Mouse (Mus musculus): ENCODE data around the gene Acacb. TPM values are rescaled to one million over a fixed set of nuclear protein-coding genes. Genes with fewer than 3 reads are reported as not detected.
A peak's percentile ranks its signal among the peaks of the same experiment; 100 is the strongest.

Gene Acacb
- polyA plus RNA-seq, 1 experiment = 3.0 TPM

DNA sequence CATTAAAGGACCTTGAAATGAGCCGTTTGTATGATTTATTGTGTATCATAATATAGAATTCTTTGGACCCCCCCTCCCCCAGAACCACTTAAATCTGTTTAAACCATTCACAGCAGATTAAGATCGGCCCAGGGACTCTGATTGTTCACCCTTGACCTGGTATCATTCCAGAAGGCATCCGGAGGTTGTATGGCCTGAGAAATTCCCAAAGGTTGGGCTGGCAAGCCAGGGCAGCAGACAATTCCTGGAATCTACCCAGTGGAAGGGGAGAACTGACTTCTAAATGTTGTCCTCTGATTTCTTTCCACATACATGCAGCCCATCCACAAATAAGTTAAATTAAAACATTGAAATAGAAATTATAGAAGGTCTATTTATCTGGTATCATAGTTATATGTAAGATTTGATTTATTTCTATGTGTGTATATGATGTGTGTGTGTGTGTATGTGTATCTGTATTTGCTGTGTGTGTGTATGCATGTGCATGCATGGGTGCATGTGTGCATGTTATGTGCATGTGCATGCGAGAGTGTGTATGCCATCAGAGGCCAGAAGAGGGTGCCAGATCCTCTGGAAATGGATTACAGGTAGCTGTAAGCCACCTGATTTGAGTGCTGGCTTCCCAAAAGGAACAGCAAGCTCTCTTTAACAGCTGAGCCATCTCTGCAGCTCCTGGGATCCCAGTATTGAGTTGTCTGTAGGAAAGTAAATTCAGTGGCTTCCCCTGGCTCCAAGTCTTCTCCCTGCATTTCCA is 31.8 kb downstream of the Acacb start:
- Histone ChIP-seq H3K4me3 (ENCODE audit: control insufficient read depth, low read depth, low read length) (no peak overlapping the region), H3K4me1 (ENCODE audit: control insufficient read depth, insufficient read depth, low read length) (peaks cover 10% of the 10 kb centered on the region), H3K27me3 (ENCODE audit: control insufficient read depth, insufficient read depth, low read length) (no peaks in the 10 kb centered on the region), H3K36me3 (ENCODE audit: control insufficient read depth, insufficient read depth, low read length) (no peaks in the 10 kb centered on the region), H3K27ac (ENCODE audit: control insufficient read depth, insufficient read depth, low read depth, low read length) (no peak overlapping the region)
- no peak for TF ChIP-seq POLR2A (IDR thresholded peaks at IDR 0.05; ENCODE audit: control insufficient read depth, low read depth, low read length)
- TF ChIP-seq CTCF (IDR thresholded peaks at IDR 0.05; ENCODE audit: control insufficient read depth, insufficient read depth, insufficient replicate concordance, low read depth, low read length) = no peak

DNA sequence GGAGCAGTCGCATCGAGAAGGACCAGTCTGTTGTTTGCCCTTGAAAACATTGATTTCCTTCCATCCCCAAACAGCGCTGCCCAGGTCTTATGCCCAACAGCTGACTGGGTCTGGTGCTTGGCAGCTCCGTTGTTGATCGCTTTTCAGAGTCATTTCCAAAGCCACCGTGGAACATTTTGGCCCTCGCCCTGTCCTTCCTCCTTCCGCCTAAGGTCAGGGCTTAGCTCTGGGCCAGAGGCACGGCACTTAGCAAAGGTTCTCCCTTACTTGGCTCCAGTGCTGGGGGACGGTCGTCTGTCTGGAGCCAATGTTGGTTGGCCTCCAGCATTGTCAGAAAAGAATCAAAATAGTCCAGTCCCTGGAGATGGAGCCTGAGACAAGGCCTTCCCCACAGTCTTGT is 33.2 kb downstream of the Acacb start:
- TF ChIP-seq POLR2A (IDR thresholded peaks at IDR 0.05; ENCODE audit: control insufficient read depth, low read depth, low read length) (no peak), CTCF (IDR thresholded peaks at IDR 0.05; ENCODE audit: control insufficient read depth, insufficient read depth, insufficient replicate concordance, low read depth, low read length) (no peak)

DNA sequence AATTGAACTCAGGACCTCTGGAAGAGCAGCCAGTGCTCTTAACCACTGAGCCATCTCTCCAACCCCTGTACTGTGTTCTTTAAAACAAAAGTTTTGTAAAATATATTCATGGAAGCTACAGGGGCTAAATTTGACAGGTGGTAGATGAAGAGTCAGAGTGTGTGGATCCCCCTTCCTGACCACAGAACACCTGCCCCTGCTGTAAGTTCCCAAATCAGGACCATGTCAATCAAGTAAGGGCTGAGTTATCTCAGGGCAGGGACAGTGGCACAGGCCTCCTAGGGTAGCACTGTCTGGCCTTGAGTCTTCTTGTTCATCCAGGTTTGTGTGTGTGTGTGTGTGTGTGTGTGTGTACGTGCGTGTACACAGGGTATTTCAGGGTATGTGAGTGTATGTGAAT is 37.2 kb downstream of the Acacb start:
- TF ChIP-seq POLR2A (IDR thresholded peaks at IDR 0.05; ENCODE audit: control insufficient read depth, low read depth, low read length) (no peak), CTCF (IDR thresholded peaks at IDR 0.05; ENCODE audit: control insufficient read depth, insufficient read depth, insufficient replicate concordance, low read depth, low read length) (no peak)
- Histone ChIP-seq H3K4me1 (ENCODE audit: control insufficient read depth, insufficient read depth, low read length) (no peaks in the 10 kb centered on the region), H3K27me3 (ENCODE audit: control insufficient read depth, insufficient read depth, low read length) (no peaks in the 10 kb centered on the region), H3K4me3 (ENCODE audit: control insufficient read depth, low read depth, low read length) (no peak overlapping the region), H3K36me3 (ENCODE audit: control insufficient read depth, insufficient read depth, low read length) (no peaks in the 10 kb centered on the region), H3K27ac (ENCODE audit: control insufficient read depth, insufficient read depth, low read depth, low read length) (no peak overlapping the region)

More for the DNA sequence above, 33.2 kb downstream of the Acacb start:
- H3K36me3 ChIP-seq (ENCODE audit: control insufficient read depth, insufficient read depth, low read length) = no peaks in the 10 kb centered on the region
- H3K27me3 ChIP-seq (ENCODE audit: control insufficient read depth, insufficient read depth, low read length) = no peaks in the 10 kb centered on the region
- H3K27ac ChIP-seq (ENCODE audit: control insufficient read depth, insufficient read depth, low read depth, low read length) = peak overlapping the region; percentile 34; the same call in 1 of the 2 replicates
- H3K4me3 ChIP-seq (ENCODE audit: control insufficient read depth, low read depth, low read length) = no peak overlapping the region
- H3K4me1 ChIP-seq (ENCODE audit: control insufficient read depth, insufficient read depth, low read length) = peaks cover 7% of the 10 kb centered on the region

- no peak overlapping the region for H3K4me3 ChIP-seq (ENCODE audit: control insufficient read depth, low read depth, low read length)
- H3K4me1 ChIP-seq (ENCODE audit: control insufficient read depth, insufficient read depth, low read length) = no peaks in the 10 kb centered on the region
- TF ChIP-seq POLR2A (IDR thresholded peaks at IDR 0.05; ENCODE audit: control insufficient read depth, low read depth, low read length) = no peak
- 0 out of 2 replicates have a peak, but pooled peaks have one; percentile 9 for TF ChIP-seq CTCF (IDR thresholded peaks at IDR 0.05; ENCODE audit: control insufficient read depth, insufficient read depth, insufficient replicate concordance, low read depth, low read length)
- H3K36me3 ChIP-seq (ENCODE audit: control insufficient read depth, insufficient read depth, low read length) = no peaks in the 10 kb centered on the region
- no peak overlapping the region for H3K27ac ChIP-seq (ENCODE audit: control insufficient read depth, insufficient read depth, low read depth, low read length)
- H3K27me3 ChIP-seq (ENCODE audit: control insufficient read depth, insufficient read depth, low read length) = no peaks in the 10 kb centered on the region
Observed at GRCm38 (mm10) chr5:114187108-114187507, 40.8 kb downstream of the Acacb start.

DNA sequence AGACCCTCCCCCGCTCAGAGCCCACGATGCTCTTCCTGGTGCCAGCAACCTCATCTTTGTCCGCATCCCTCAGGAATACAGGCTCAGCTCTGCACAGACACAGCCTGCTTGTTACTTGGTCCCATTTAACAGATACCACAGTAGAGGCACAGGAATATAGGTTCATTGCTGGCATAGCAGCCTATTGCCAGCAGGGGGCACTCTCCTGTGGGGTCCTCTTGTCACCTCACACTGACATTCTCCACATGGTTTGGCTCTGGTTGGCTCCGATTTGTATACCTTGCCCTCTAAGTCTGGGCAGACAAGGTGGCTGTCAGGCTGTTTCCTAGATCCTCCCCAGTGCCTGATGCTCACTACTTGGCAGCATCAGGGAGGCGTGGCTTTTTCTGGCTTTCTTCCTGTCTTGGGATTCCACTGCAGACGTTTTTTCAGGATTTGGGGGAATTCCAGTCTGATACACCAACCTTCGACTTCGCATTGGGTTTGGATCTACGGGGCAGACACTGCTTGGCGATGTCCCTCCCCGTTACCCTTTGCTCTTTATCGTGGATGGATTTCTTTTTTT is 42.6 kb downstream of the Acacb start:
- no peaks in the 10 kb centered on the region for H3K27me3 ChIP-seq (ENCODE audit: control insufficient read depth, insufficient read depth, low read length)
- H3K27ac ChIP-seq (ENCODE audit: control insufficient read depth, insufficient read depth, low read depth, low read length) = no peak overlapping the region
- peak; percentile 41; the same call in 1 of the 2 replicates for TF ChIP-seq CTCF (IDR thresholded peaks at IDR 0.05; ENCODE audit: control insufficient read depth, insufficient read depth, insufficient replicate concordance, low read depth, low read length)
- TF ChIP-seq POLR2A (IDR thresholded peaks at IDR 0.05; ENCODE audit: control insufficient read depth, low read depth, low read length) = no peak
- no peaks in the 10 kb centered on the region for H3K4me1 ChIP-seq (ENCODE audit: control insufficient read depth, insufficient read depth, low read length)
- no peak overlapping the region for H3K4me3 ChIP-seq (ENCODE audit: control insufficient read depth, low read depth, low read length)
- H3K36me3 ChIP-seq (ENCODE audit: control insufficient read depth, insufficient read depth, low read length) = no peaks in the 10 kb centered on the region

- Histone ChIP-seq H3K4me3 (ENCODE audit: control insufficient read depth, low read depth, low read length) (no peak overlapping the region), H3K27ac (ENCODE audit: control insufficient read depth, insufficient read depth, low read depth, low read length) (no peak overlapping the region), H3K36me3 (ENCODE audit: control insufficient read depth, insufficient read depth, low read length) (no peaks in the 10 kb centered on the region), H3K4me1 (ENCODE audit: control insufficient read depth, insufficient read depth, low read length) (no peaks in the 10 kb centered on the region), H3K27me3 (ENCODE audit: control insufficient read depth, insufficient read depth, low read length) (no peaks in the 10 kb centered on the region)
- TF ChIP-seq CTCF (IDR thresholded peaks at IDR 0.05; ENCODE audit: control insufficient read depth, insufficient read depth, insufficient replicate concordance, low read depth, low read length) (no peak), POLR2A (IDR thresholded peaks at IDR 0.05; ENCODE audit: control insufficient read depth, low read depth, low read length) (no peak)
Observed at GRCm38 (mm10) chr5:114194161-114194560, 47.8 kb downstream of the Acacb start.

DNA sequence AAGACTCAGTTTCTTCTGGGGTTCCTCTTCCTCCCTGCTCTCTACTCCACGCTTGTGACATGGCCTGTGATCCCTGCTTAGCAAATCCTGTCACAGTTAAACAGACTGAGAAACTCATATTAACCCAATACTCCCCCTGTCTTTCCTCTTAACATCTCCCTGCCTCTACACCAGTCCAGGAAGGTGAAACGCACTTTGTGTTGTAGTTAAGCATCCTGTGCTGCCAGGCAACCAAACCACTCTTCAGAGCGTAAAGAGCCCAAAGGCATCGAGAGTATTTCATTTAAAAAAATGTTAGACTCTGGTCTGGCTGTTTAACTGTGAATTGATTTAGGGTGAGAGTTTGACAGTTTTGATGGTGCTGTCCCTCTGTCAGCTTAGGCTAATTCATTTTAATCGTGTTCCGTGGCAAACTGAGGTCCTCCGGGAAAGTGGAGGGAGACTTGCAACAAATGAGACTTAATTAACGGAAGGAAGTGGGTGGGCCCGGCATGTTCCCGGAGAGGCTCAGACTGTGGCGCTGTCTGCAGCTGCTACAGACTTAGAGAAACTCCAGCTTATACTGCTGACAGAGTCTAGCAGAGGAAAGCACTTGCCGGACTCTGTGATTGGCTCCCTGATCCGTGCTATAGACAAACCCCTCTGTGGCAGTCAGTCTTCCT is 52.9 kb downstream of the Acacb start:
- TF ChIP-seq POLR2A (IDR thresholded peaks at IDR 0.05; ENCODE audit: control insufficient read depth, low read depth, low read length) = no peak
- no peak for TF ChIP-seq CTCF (IDR thresholded peaks at IDR 0.05; ENCODE audit: control insufficient read depth, insufficient read depth, insufficient replicate concordance, low read depth, low read length)
- H3K27ac ChIP-seq (ENCODE audit: control insufficient read depth, insufficient read depth, low read depth, low read length) = no peak overlapping the region
- H3K36me3 ChIP-seq (ENCODE audit: control insufficient read depth, insufficient read depth, low read length) = no peaks in the 10 kb centered on the region
- H3K4me1 ChIP-seq (ENCODE audit: control insufficient read depth, insufficient read depth, low read length) = no peaks in the 10 kb centered on the region
- H3K4me3 ChIP-seq (ENCODE audit: control insufficient read depth, low read depth, low read length) = no peak overlapping the region
- H3K27me3 ChIP-seq (ENCODE audit: control insufficient read depth, insufficient read depth, low read length) = no peaks in the 10 kb centered on the region

Measured in testis, adult 2 months (tissue).